Mouse (Mus musculus) CD8-positive naive resting alpha-beta T cell, adult 57 days (primary cell): Measurements from ENCODE around the gene Pacrg. TPM values are rescaled to one million over a fixed set of nuclear protein-coding genes. Genes with fewer than 3 reads are reported as not detected.

Experiments used
- total RNA-seq: library from RNA; stranded (reverse); gene quantifications from one replicate; pipeline ENCODE4 v1.2.4, GENCODE M21; 2023

Gene Pacrg
- total RNA-seq: not detected

DNA sequence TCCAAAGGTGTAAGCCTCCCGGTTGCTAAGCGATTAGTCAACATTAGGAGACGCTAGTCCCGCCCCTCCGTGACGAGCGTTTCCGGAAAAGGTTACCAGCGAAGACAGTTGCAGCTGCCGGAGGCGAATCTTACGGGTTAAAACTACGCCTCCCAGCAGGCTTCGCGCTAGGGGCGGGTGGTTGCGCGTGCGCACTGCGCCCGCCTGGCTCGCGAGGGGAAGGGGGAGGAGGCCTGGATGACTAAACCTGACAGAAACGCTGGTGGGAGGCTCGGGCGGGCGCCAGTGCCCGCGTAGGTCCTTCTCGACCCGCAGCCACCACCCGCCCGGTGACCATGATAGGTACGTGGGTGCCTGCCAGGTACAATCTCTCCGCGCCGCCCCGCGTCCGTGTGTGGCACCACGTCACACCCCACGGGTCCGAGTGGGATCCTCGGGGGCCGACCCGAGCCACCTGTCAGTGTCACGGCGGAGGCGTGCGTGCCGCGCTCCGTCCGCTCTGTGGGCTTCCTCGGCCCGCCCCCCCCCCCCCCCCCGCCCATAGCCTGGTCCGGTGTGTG, at the start of gene Pacrg, which contains the start of gene Prkn:
Gene Pacrg, minus strand, starts transcription at position 164 of the 560 bp plus-strand sequence.
Gene Prkn, plus strand, starts transcription at position 237 of the 560 bp plus-strand sequence.

Other genes with a start within 250 kb of the Pacrg start
- gene Prkn, start 73 bp upstream of the Pacrg start, total RNA-seq: not detected